Mouse (Mus musculus): Measurements from ENCODE around the gene Bahd1.

- TF ChIP-seq GATA1 (IDR thresholded peaks at IDR 0.05; ENCODE audit: low read length) (no peak), TAL1 (IDR thresholded peaks at IDR 0.05; ENCODE audit: low read length) (no peak)
Measured at GRCm38 (mm10) chr2:118875316-118875715, 24.9 kb upstream of the Bahd1 start.

Data from erythroblast, embryonic 14.5 days (primary cell).